Mouse (Mus musculus): ENCODE results near the gene Ifitm10. TPM values are rescaled to one million over a fixed set of nuclear protein-coding genes. Genes with fewer than 3 reads are reported as not detected.
"Not testable (repeated sequence)": the region's sequence is repeated elsewhere in the genome, so short reads cannot be mapped to it uniquely, and the experiment has no call there.

Gene Ifitm10
- total and polyA plus RNA-seq, 2 experiments from 2014 or later = 5.6 to 13.0 TPM

- H3K36me3 ChIP-seq (ENCODE audit: insufficient read depth); H3K4me2 ChIP-seq (ENCODE audit: low read depth); H3K9me3 ChIP-seq (ENCODE audit: low read length); H3K9ac ChIP-seq; H3K27ac ChIP-seq (ENCODE audit: low read depth, low read length); H3K4me1 ChIP-seq (ENCODE audit: insufficient read depth); H3K27me3 ChIP-seq (ENCODE audit: insufficient read depth, low read length); H3K4me3 ChIP-seq (ENCODE audit: low read depth, low read length): not testable (repeated sequence)
- DNase-seq (peak; percentile 74), ATAC-seq (peak; percentile 67)
- peak; percentile 74 for TF ChIP-seq CTCF (IDR thresholded peaks at IDR 0.05; ENCODE audit: low read depth)
- 1% methylated on average over 3 of the region's 3 CpGs for WGBS
Measured at GRCm38 (mm10) chr7:142278183-142278582, 95.4 kb downstream of the Ifitm10 start.

Other genes with a start within 250 kb of the Ifitm10 start
- not detected in 2 replicates for gene Gm39115, start 237.7 kb downstream of the Ifitm10 start, total RNA-seq (2014; rRNA removed)
- gene Gm39115, start 237.7 kb downstream of the Ifitm10 start, polyA plus RNA-seq (2015; fragmentation: Nextera tagmentation; extraction: Ambion mirVana) = not detected in 2 replicates
- not detected in 2 replicates for gene Gm45337, start 229.1 kb downstream of the Ifitm10 start, total RNA-seq (2014; rRNA removed)
- not detected in 2 replicates for gene Gm45337, start 229.1 kb downstream of the Ifitm10 start, polyA plus RNA-seq (2015; fragmentation: Nextera tagmentation; extraction: Ambion mirVana)
- not detected in 2 replicates for gene Gm29735, start 216.6 kb downstream of the Ifitm10 start, total RNA-seq (2014; rRNA removed)
- not detected in 2 replicates for gene Gm29735, start 216.6 kb downstream of the Ifitm10 start, polyA plus RNA-seq (2015; fragmentation: Nextera tagmentation; extraction: Ambion mirVana)
- gene Gm4553, start 208.0 kb downstream of the Ifitm10 start, total RNA-seq (2014; rRNA removed) = not detected in 2 replicates
- not detected in 2 replicates for gene Gm4553, start 208.0 kb downstream of the Ifitm10 start, polyA plus RNA-seq (2015; fragmentation: Nextera tagmentation; extraction: Ambion mirVana)
- 0.08 TPM in 1 of 2 replicates, not detected in the other for gene Krtap5-2, start 197.7 kb downstream of the Ifitm10 start, total RNA-seq (2014; rRNA removed)
- not detected in 2 replicates for gene Krtap5-2, start 197.7 kb downstream of the Ifitm10 start, polyA plus RNA-seq (2015; fragmentation: Nextera tagmentation; extraction: Ambion mirVana)
- gene Gm10153, start 183.4 kb downstream of the Ifitm10 start, total RNA-seq (2014; rRNA removed) = not detected in 2 replicates
- gene Gm10153, start 183.4 kb downstream of the Ifitm10 start, polyA plus RNA-seq (2015; fragmentation: Nextera tagmentation; extraction: Ambion mirVana) = not detected in 2 replicates
- gene Krtap5-3, start 172.4 kb downstream of the Ifitm10 start, total RNA-seq (2014; rRNA removed) = not detected in 2 replicates
- gene Krtap5-3, start 172.4 kb downstream of the Ifitm10 start, polyA plus RNA-seq (2015; fragmentation: Nextera tagmentation; extraction: Ambion mirVana) = not detected in 2 replicates
- gene Gm7579, start 161.9 kb downstream of the Ifitm10 start, total RNA-seq (2014; rRNA removed) = not detected in 2 replicates
- not detected in 2 replicates for gene Gm7579, start 161.9 kb downstream of the Ifitm10 start, polyA plus RNA-seq (2015; fragmentation: Nextera tagmentation; extraction: Ambion mirVana)
- not detected in 2 replicates for gene Krtap5-5, start 143.8 kb downstream of the Ifitm10 start, total RNA-seq (2014; rRNA removed)
- gene Krtap5-5, start 143.8 kb downstream of the Ifitm10 start, polyA plus RNA-seq (2015; fragmentation: Nextera tagmentation; extraction: Ambion mirVana) = not detected in 2 replicates
- gene Gm40460, start 132.7 kb downstream of the Ifitm10 start, total RNA-seq (2014; rRNA removed) = not detected in 2 replicates
- not detected in 2 replicates for gene Gm40460, start 132.7 kb downstream of the Ifitm10 start, polyA plus RNA-seq (2015; fragmentation: Nextera tagmentation; extraction: Ambion mirVana)
- not detected in 2 replicates for gene Gm2431, start 115.4 kb downstream of the Ifitm10 start, total RNA-seq (2014; rRNA removed)
- not detected in 2 replicates for gene Gm2431, start 115.4 kb downstream of the Ifitm10 start, polyA plus RNA-seq (2015; fragmentation: Nextera tagmentation; extraction: Ambion mirVana)
- not detected in 2 replicates for gene Gm4559, start 99.4 kb downstream of the Ifitm10 start, total RNA-seq (2014; rRNA removed)
- not detected in 2 replicates for gene Gm4559, start 99.4 kb downstream of the Ifitm10 start, polyA plus RNA-seq (2015; fragmentation: Nextera tagmentation; extraction: Ambion mirVana)
- not detected in 2 replicates for gene Krtap5-1, start 76.6 kb downstream of the Ifitm10 start, total RNA-seq (2014; rRNA removed)
- not detected in 2 replicates for gene Krtap5-1, start 76.6 kb downstream of the Ifitm10 start, polyA plus RNA-seq (2015; fragmentation: Nextera tagmentation; extraction: Ambion mirVana)
- gene Krtap5-4, start 70.2 kb downstream of the Ifitm10 start, total RNA-seq (2014; rRNA removed) = not detected in 2 replicates
- not detected in 2 replicates for gene Krtap5-4, start 70.2 kb downstream of the Ifitm10 start, polyA plus RNA-seq (2015; fragmentation: Nextera tagmentation; extraction: Ambion mirVana)
- gene Gm49369, start 8.9 kb upstream of the Ifitm10 start, total RNA-seq (2014; rRNA removed) = 21.2 and 45.2 TPM in 2 replicates
- gene Gm49369, start 8.9 kb upstream of the Ifitm10 start, polyA plus RNA-seq (2015; fragmentation: Nextera tagmentation; extraction: Ambion mirVana) = 0.60 TPM in 1 of 2 replicates, not detected in the other
- 243 and 366 TPM in 2 replicates for gene Ctsd, start 14.3 kb upstream of the Ifitm10 start, total RNA-seq (2014; rRNA removed)
- 313 and 338 TPM in 2 replicates for gene Ctsd, start 14.3 kb upstream of the Ifitm10 start, polyA plus RNA-seq (2015; fragmentation: Nextera tagmentation; extraction: Ambion mirVana)
- not detected in 2 replicates for gene Syt8, start 61.1 kb upstream of the Ifitm10 start, total RNA-seq (2014; rRNA removed)
- gene Syt8, start 61.1 kb upstream of the Ifitm10 start, polyA plus RNA-seq (2015; fragmentation: Nextera tagmentation; extraction: Ambion mirVana) = not detected in 2 replicates
- 0.33 and 2.8 TPM in 2 replicates for gene Tnni2, start 68.1 kb upstream of the Ifitm10 start, total RNA-seq (2014; rRNA removed)
- 0.21 and 1.5 TPM in 2 replicates for gene Tnni2, start 68.1 kb upstream of the Ifitm10 start, polyA plus RNA-seq (2015; fragmentation: Nextera tagmentation; extraction: Ambion mirVana)
- 5.7 and 7.9 TPM in 2 replicates for gene Lsp1, start 87.1 kb upstream of the Ifitm10 start, total RNA-seq (2014; rRNA removed)
- gene Lsp1, start 87.1 kb upstream of the Ifitm10 start, polyA plus RNA-seq (2015; fragmentation: Nextera tagmentation; extraction: Ambion mirVana) = 5.5 and 6.4 TPM in 2 replicates
- gene Tnnt3, start 125.1 kb upstream of the Ifitm10 start, total RNA-seq (2014; rRNA removed) = 1.2 and 1.6 TPM in 2 replicates
- 1.2 and 1.4 TPM in 2 replicates for gene Tnnt3, start 125.1 kb upstream of the Ifitm10 start, polyA plus RNA-seq (2015; fragmentation: Nextera tagmentation; extraction: Ambion mirVana)
- gene Mrpl23, start 158.9 kb upstream of the Ifitm10 start, total RNA-seq (2014; rRNA removed) = 44.8 and 73.5 TPM in 2 replicates
- gene Mrpl23, start 158.9 kb upstream of the Ifitm10 start, polyA plus RNA-seq (2015; fragmentation: Nextera tagmentation; extraction: Ambion mirVana) = 25.5 and 27.9 TPM in 2 replicates

Data from forebrain, postnatal 0 days (tissue).